Mouse (Mus musculus) c-Kit-negative CD71-positive TER-119-positive erythroid progenitor cells, embryonic 14.5 days (primary cell): ENCODE measurements around the gene Tjp1.
A peak's percentile ranks its signal among the peaks of the same experiment; 100 is the strongest.

Source experiments
- DNase-seq: peaks from one replicate; pipeline ENCODE4 v3.0.0-alpha.2; 2013; ENCODE audit warnings: low read depth, low spot score

Gene Tjp1

GRCm38 (mm10) chr7:65389539-65389938, 138.0 kb downstream of the Tjp1 start:
- no peak for DNase-seq

GRCm38 (mm10) chr7:65388243-65389013, 139.2 kb downstream of the Tjp1 start:
- DNase-seq: no peak

GRCm38 (mm10) chr7:65387560-65388175, 139.9 kb downstream of the Tjp1 start:
- no peak for DNase-seq

- no peak for DNase-seq
Measured at GRCm38 (mm10) chr7:65384775-65385174, 142.8 kb downstream of the Tjp1 start.

GRCm38 (mm10) chr7:65382515-65383283, 144.9 kb downstream of the Tjp1 start:
- no peak for DNase-seq

GRCm38 (mm10) chr7:65381896-65382295, 145.7 kb downstream of the Tjp1 start:
- DNase-seq: no peak

- DNase-seq: no peak
Measured at GRCm38 (mm10) chr7:65380716-65381115, 146.9 kb downstream of the Tjp1 start.

- no peak for DNase-seq
Measured at GRCm38 (mm10) chr7:65378818-65379565, 148.6 kb downstream of the Tjp1 start.

- DNase-seq: no peak
Measured at GRCm38 (mm10) chr7:65377521-65377920, 150.1 kb downstream of the Tjp1 start.

- DNase-seq: no peak
Measured at GRCm38 (mm10) chr7:65375621-65376020, 152.0 kb downstream of the Tjp1 start.

- DNase-seq: no peak
Measured at GRCm38 (mm10) chr7:65375176-65375575, 152.4 kb downstream of the Tjp1 start.

- DNase-seq: no peak
Measured at GRCm38 (mm10) chr7:65373336-65373735, 154.2 kb downstream of the Tjp1 start.

GRCm38 (mm10) chr7:65371765-65372164, 155.8 kb downstream of the Tjp1 start:
- no peak for DNase-seq

- peak; percentile 6 for DNase-seq
Measured at GRCm38 (mm10) chr7:65370787-65371616, 156.6 kb downstream of the Tjp1 start.

GRCm38 (mm10) chr7:65370381-65370786, 157.2 kb downstream of the Tjp1 start:
- no peak for DNase-seq

GRCm38 (mm10) chr7:65369101-65369500, 158.5 kb downstream of the Tjp1 start:
- DNase-seq: no peak

GRCm38 (mm10) chr7:65367386-65368245, 160.0 kb downstream of the Tjp1 start:
- DNase-seq: no peak

GRCm38 (mm10) chr7:65366153-65366552, 161.4 kb downstream of the Tjp1 start:
- no peak for DNase-seq

GRCm38 (mm10) chr7:65365560-65365959, 162.0 kb downstream of the Tjp1 start:
- no peak for DNase-seq

GRCm38 (mm10) chr7:65360278-65360677, 167.3 kb downstream of the Tjp1 start:
- no peak for DNase-seq
